Mouse (Mus musculus) liver, postnatal 0 days (tissue): ENCODE results near the gene Pafah1b1.

Source experiments
- CTCF ChIP-seq: sonication (generic); IDR thresholded peaks from 2 replicates; pipeline ENCODE4 v1.5.1; 2016; ENCODE audit warnings: antibody characterized with exemption, low read depth
- EP300 ChIP-seq: IDR thresholded peaks from 2 replicates; pipeline ENCODE4 v1.6.1; 2016; ENCODE audit warnings: antibody characterized with exemption, low read depth, mild to moderate bottlenecking

DNA sequence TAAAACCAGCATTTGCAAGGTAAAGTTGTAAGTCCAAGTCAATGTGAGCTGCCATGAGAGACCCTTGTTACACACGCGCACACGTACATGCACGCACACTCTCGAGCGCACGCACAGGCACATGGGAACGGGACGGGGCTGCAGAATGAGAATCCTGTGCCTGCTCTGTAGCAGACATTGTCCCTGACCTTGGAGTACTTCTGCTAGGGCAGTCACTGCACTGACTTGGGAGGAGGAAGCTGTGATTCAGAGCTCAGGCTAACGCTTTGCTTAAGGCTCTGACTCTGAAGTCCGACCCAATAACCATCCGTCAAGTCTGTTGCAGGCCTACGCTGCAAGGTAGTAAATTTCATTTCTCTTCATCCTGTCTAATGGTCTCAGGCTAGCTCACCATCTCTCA, 24.8 kb upstream of the Pafah1b1 start:
- TF ChIP-seq CTCF (no peak), EP300 (no peak)
